ENCODE assay signal across 8 mouse cellular contexts in the genomic region with DNA sequence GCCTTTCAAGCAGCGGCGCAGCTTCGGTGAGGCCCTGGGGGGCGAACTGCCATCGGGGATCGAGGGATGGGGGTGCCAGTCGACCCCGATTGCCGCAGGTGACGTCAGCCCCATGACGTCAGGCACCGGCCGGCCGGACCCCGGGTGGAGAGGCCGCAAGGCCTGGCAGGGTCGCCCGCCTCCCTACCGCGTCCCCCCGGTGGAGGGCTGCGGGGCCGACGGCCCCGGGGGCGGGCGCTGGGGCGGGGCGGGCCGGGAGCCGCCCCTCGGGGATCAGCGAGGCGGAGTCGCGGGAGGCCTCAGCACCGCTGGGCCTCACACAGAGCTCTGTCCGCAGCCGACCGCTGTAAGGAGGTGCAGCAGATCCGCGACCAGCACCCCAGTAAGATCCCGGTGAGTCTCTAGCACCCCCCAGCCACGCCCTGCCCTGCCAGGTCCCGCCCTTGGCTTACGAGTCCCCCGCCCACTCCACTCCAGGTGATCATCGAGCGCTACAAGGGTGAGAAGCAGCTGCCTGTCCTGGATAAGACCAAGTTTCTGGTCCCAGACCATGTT. TPM values are rescaled to one million over a fixed set of nuclear protein-coding genes. Genes with fewer than 3 reads are reported as not detected.
A peak's percentile ranks its signal among the peaks of the same experiment; 100 is the strongest.
DNase-seq lines count a peak whose midpoint lies in the region; ATAC-seq and TF ChIP-seq lines count a peak whose summit lies in the region.

No protein-coding gene starts in this region.

- TF ChIP-seq EP300 in liver, postnatal 0 days (IDR thresholded peaks at IDR 0.05; ENCODE audit: low read depth): no peak

- peak overlapping the region; percentile 80 for H3K27ac ChIP-seq in liver, postnatal 0 days (ENCODE audit: low read depth)
- H3K27ac ChIP-seq in neural tube, embryonic 14.5 days (ENCODE audit: low read depth, low read length): peak overlapping the region; percentile 93

- no peaks in the 10 kb centered on the region for H3K36me3 ChIP-seq in liver, postnatal 0 days (replicated peaks; ENCODE audit: insufficient read depth, low read length)
- 0 out of 2 replicates have a peak, but pooled peaks cover 3% of the 10 kb centered on the region for H3K36me3 ChIP-seq in neural tube, embryonic 14.5 days (ENCODE audit: control insufficient read depth, insufficient read depth, low read length)

- H3K4me1 ChIP-seq in liver, postnatal 0 days (ENCODE audit: insufficient read depth): peaks cover 7% of the 10 kb centered on the region
- peaks cover 7% of the 10 kb centered on the region; the same call in 1 of the 2 replicates for H3K4me1 ChIP-seq in neural tube, embryonic 14.5 days (ENCODE audit: control insufficient read depth, insufficient read depth, low read length)

- peak overlapping the region; percentile 85 for H3K4me2 ChIP-seq in liver, postnatal 0 days (ENCODE audit: low read depth, low read length)
- peak overlapping the region; percentile 85 for H3K4me2 ChIP-seq in neural tube, embryonic 14.5 days (ENCODE audit: low read depth, low read length)

- peak; percentile 79 for DNase-seq in CD4-positive, CD25-positive, alpha-beta regulatory T cell, adult 2 months (ENCODE audit: low read depth, low spot score)
- peak; percentile 73 for DNase-seq in adrenal gland, adult 8-10 months
- DNase-seq in embryo, embryonic 11.5 days (ENCODE audit: low read depth, low spot score): peak; percentile 47
- peak; percentile 71 for DNase-seq in kidney, adult 9 months
- peak; percentile 77 for DNase-seq in liver, postnatal 0 days
- peak; percentile 45 to 59 for DNase-seq in thymus, postnatal 10 days (ENCODE audit: low spot score in 2 of 2)

- ATAC-seq in granulocyte monocyte progenitor cell, adult 5-6 weeks (replicated peaks; ENCODE audit: poor library complexity, severe bottlenecking): peak; percentile 58
- peak; percentile 88 for ATAC-seq in liver, postnatal 0 days
- ATAC-seq in neural tube, embryonic 14.5 days (ENCODE audit: low read depth): peak; percentile 77

- H3K9ac ChIP-seq in liver, postnatal 0 days (replicated peaks): peak overlapping the region; percentile 74
- peak overlapping the region; percentile 90 for H3K9ac ChIP-seq in neural tube, embryonic 14.5 days (replicated peaks; ENCODE audit: low read depth, low read length)

- no peaks in the 10 kb centered on the region for H3K27me3 ChIP-seq in liver, postnatal 0 days (ENCODE audit: insufficient read depth, low read length)
- no peaks in the 10 kb centered on the region for H3K27me3 ChIP-seq in neural tube, embryonic 14.5 days (ENCODE audit: control insufficient read depth, insufficient read depth, low read length)

- no peaks in the 10 kb centered on the region for H3K9me3 ChIP-seq in liver, postnatal 0 days (ENCODE audit: low read length)
- no peaks in the 10 kb centered on the region for H3K9me3 ChIP-seq in neural tube, embryonic 14.5 days (ENCODE audit: control insufficient read depth, low read length)

- 1% methylated on average over 32 of the region's 49 CpGs for WGBS in liver, postnatal 0 days (ENCODE audit: insufficient replicate concordance)
- 1% methylated on average over 35 of the region's 49 CpGs for WGBS in neural tube, embryonic 14.5 days

- TF ChIP-seq CTCF in liver, postnatal 0 days (IDR thresholded peaks at IDR 0.05; ENCODE audit: low read depth): no peak

- H3K4me3 ChIP-seq in liver, postnatal 0 days (ENCODE audit: low read depth, low read length): peak overlapping the region; percentile 81
- H3K4me3 ChIP-seq in neural tube, embryonic 14.5 days (ENCODE audit: low read depth, low read length): peak overlapping the region; percentile 97

RNA-seq across cellular contexts. Expression of gene Map1lc3a, which starts 0.6 kb away (rescaled TPM):
- total RNA-seq in adrenal gland, adult 8-10 months (2022): 100 to 1,000 TPM; 298 to 859 (median 554) TPM
- 0.60 and 2.2 TPM in 2 replicates for total RNA-seq in granulocyte monocyte progenitor cell, adult 5-6 weeks (2014; fragmentation: Nextera tagmentation)
- 1.1 and 1.3 TPM in 2 replicates for total RNA-seq in granulocyte monocyte progenitor cell, adult 5-6 weeks (2017)
- 68.0 and 83.2 TPM in 2 replicates for polyA plus RNA-seq in liver, postnatal 0 days (2015; fragmentation: Nextera tagmentation; extraction: Ambion mirVana)
- 536 and 680 TPM in 2 replicates for polyA plus RNA-seq in neural tube, embryonic 14.5 days (2014; fragmentation: Nextera tagmentation; extraction: Ambion mirVana)

RNA-seq across cellular contexts. Expression of gene Dynlrb1, which starts 40.4 kb away (rescaled TPM):
- 100 to 1,000 TPM; 209 to 378 (median 290) TPM for total RNA-seq in adrenal gland, adult 8-10 months (2022)
- 233 and 296 TPM in 2 replicates for total RNA-seq in granulocyte monocyte progenitor cell, adult 5-6 weeks (2014; fragmentation: Nextera tagmentation)
- 203 and 267 TPM in 2 replicates for total RNA-seq in granulocyte monocyte progenitor cell, adult 5-6 weeks (2017)
- 129 and 139 TPM in 2 replicates for polyA plus RNA-seq in liver, postnatal 0 days (2015; fragmentation: Nextera tagmentation; extraction: Ambion mirVana)
- 769 and 889 TPM in 2 replicates for polyA plus RNA-seq in neural tube, embryonic 14.5 days (2014; fragmentation: Nextera tagmentation; extraction: Ambion mirVana)

Comparison
In these comparisons a context has a peak if more than half of its experiments do, and no peak if none do; other contexts are left out.
1. Peak in every context shown above with its lines: DNase-seq, ATAC-seq, H3K4me3 ChIP-seq and H3K27ac ChIP-seq.
2. RNA of gene Map1lc3a, which starts 0.6 kb away (total RNA-seq): 298 to 859 TPM in adrenal gland, adult 8-10 months; 0.60 to 2.2 TPM in granulocyte monocyte progenitor cell, adult 5-6 weeks; every median in the first group is over 10 times any median in the second.